Mouse (Mus musculus): ENCODE measurements around the gene Acta2. TPM values are rescaled to one million over a fixed set of nuclear protein-coding genes. Genes with fewer than 3 reads are reported as not detected.

Gene Acta2
- 2,495 TPM for polyA plus RNA-seq (2012; fragmentation: generic; extraction: Trizol)

GRCm38 (mm10) chr19:34254880-34255681, at the start of gene Acta2:
Gene Acta2, minus strand, starts transcription at chr19:34255590.
- H3K36me3 ChIP-seq (ENCODE audit: control insufficient read depth, insufficient read depth): peaks cover 21% of the 10 kb centered on the region

GRCm38 (mm10) chr19:34304917-34305316, 49.5 kb upstream of the Acta2 start:
- no peak overlapping the region for H3ac ChIP-seq (ENCODE audit: control insufficient read depth, insufficient read length)
- H3K27me3 ChIP-seq (ENCODE audit: control insufficient read depth, insufficient read depth, insufficient read length): no peaks in the 10 kb centered on the region
- TF ChIP-seq MYOD1 (IDR thresholded peaks at IDR 0.05; ENCODE audit: control insufficient read depth in 1 of 3, insufficient read length in 2 of 3, low read depth in 2 of 3) (no peak), SRF (IDR thresholded peaks at IDR 0.05; ENCODE audit: control insufficient read depth, insufficient read length, low read depth) (no peak), POLR2AphosphoS2 (IDR thresholded peaks at IDR 0.05; ENCODE audit: insufficient read length, low read depth) (no peak), MYOG (IDR thresholded peaks at IDR 0.05; ENCODE audit: control insufficient read depth in 1 of 3, insufficient read depth in 1 of 3, insufficient read length in 2 of 3, low read depth in 2 of 3) (no peak), CEBPB (IDR thresholded peaks at IDR 0.05; ENCODE audit: insufficient read depth, poor library complexity, severe bottlenecking) (no peak), MAX (IDR thresholded peaks at IDR 0.05; ENCODE audit: low read depth) (no peak)
- no peak overlapping the region for H3K4me3 ChIP-seq
- H3K4me2 ChIP-seq (ENCODE audit: low read depth): no peak overlapping the region
- no peaks in the 10 kb centered on the region for H3K36me3 ChIP-seq (ENCODE audit: control insufficient read depth, insufficient read depth)
- no peaks in the 10 kb centered on the region for H3K79me2 ChIP-seq (ENCODE audit: control insufficient read depth, insufficient read depth)

More at GRCm38 (mm10) chr19:34254880-34255681, at the start of gene Acta2:
- Histone ChIP-seq H3ac (ENCODE audit: control insufficient read depth, insufficient read length) (peak within 1 kb of the TSS; percentile 36), H3K27me3 (ENCODE audit: control insufficient read depth, insufficient read depth, insufficient read length) (no peaks in the 10 kb centered on the region), H3K4me2 (ENCODE audit: low read depth) (peak within 1 kb of the TSS; percentile 92), H3K4me3 (peak within 1 kb of the TSS; percentile 82), H3K79me2 (ENCODE audit: control insufficient read depth, insufficient read depth) (peaks cover 29% of the 10 kb centered on the region)
- TF ChIP-seq POLR2A (IDR thresholded peaks at IDR 0.05; ENCODE audit: insufficient read length, low read depth) (peak; percentile 79), MYOG (IDR thresholded peaks at IDR 0.05; ENCODE audit: control insufficient read depth in 1 of 3, insufficient read depth in 1 of 3, insufficient read length in 2 of 3, low read depth in 2 of 3) (peak; percentile 78 to 98 (median 98)), USF1 (IDR thresholded peaks at IDR 0.05; ENCODE audit: low read depth) (no peak), MAX (IDR thresholded peaks at IDR 0.05; ENCODE audit: low read depth) (no peak), E2F4 (IDR thresholded peaks at IDR 0.05; ENCODE audit: insufficient read depth) (no peak), TCF3 (IDR thresholded peaks at IDR 0.05; ENCODE audit: insufficient read length, low read depth) (peak; percentile 78), CEBPB (IDR thresholded peaks at IDR 0.05; ENCODE audit: insufficient read depth, poor library complexity, severe bottlenecking) (no peak), TCF12 (IDR thresholded peaks at IDR 0.05; ENCODE audit: insufficient read depth, poor library complexity, severe bottlenecking) (peak; percentile 95), REST (IDR thresholded peaks at IDR 0.05; ENCODE audit: insufficient read depth, insufficient read length) (no peak), SRF (IDR thresholded peaks at IDR 0.05; ENCODE audit: control insufficient read depth, insufficient read length, low read depth) (peak; percentile 98), POLR2AphosphoS2 (IDR thresholded peaks at IDR 0.05; ENCODE audit: insufficient read length, low read depth) (peak; percentile 93), MYOD1 (IDR thresholded peaks at IDR 0.05; ENCODE audit: control insufficient read depth in 1 of 3, insufficient read length in 2 of 3, low read depth in 2 of 3) (peak; percentile 87 to 92 (median 89))

- no peak overlapping the region for H3K4me2 ChIP-seq (ENCODE audit: low read depth)
- no peak overlapping the region for H3K4me3 ChIP-seq
- TF ChIP-seq USF1 (IDR thresholded peaks at IDR 0.05; ENCODE audit: low read depth) (no peak), POLR2A (IDR thresholded peaks at IDR 0.05; ENCODE audit: insufficient read length, low read depth) (no peak), POLR2AphosphoS2 (IDR thresholded peaks at IDR 0.05; ENCODE audit: insufficient read length, low read depth) (no peak), MYOD1 (IDR thresholded peaks at IDR 0.05; ENCODE audit: control insufficient read depth in 1 of 3, insufficient read length in 2 of 3, low read depth in 2 of 3) (no peak), CEBPB (IDR thresholded peaks at IDR 0.05; ENCODE audit: insufficient read depth, poor library complexity, severe bottlenecking) (no peak), MAX (IDR thresholded peaks at IDR 0.05; ENCODE audit: low read depth) (no peak), E2F4 (IDR thresholded peaks at IDR 0.05; ENCODE audit: insufficient read depth) (no peak), TCF12 (IDR thresholded peaks at IDR 0.05; ENCODE audit: insufficient read depth, poor library complexity, severe bottlenecking) (no peak), REST (IDR thresholded peaks at IDR 0.05; ENCODE audit: insufficient read depth, insufficient read length) (no peak), TCF3 (IDR thresholded peaks at IDR 0.05; ENCODE audit: insufficient read length, low read depth) (no peak), SRF (IDR thresholded peaks at IDR 0.05; ENCODE audit: control insufficient read depth, insufficient read length, low read depth) (no peak)
- no peaks in the 10 kb centered on the region for H3K27me3 ChIP-seq (ENCODE audit: control insufficient read depth, insufficient read depth, insufficient read length)
- no peaks in the 10 kb centered on the region for H3K79me2 ChIP-seq (ENCODE audit: control insufficient read depth, insufficient read depth)
- H3ac ChIP-seq (ENCODE audit: control insufficient read depth, insufficient read length): no peak overlapping the region
- no peaks in the 10 kb centered on the region for H3K36me3 ChIP-seq (ENCODE audit: control insufficient read depth, insufficient read depth)
Observed at GRCm38 (mm10) chr19:34300430-34300829, 45.0 kb upstream of the Acta2 start.

- H3K79me2 ChIP-seq (ENCODE audit: control insufficient read depth, insufficient read depth): no peaks in the 10 kb centered on the region
- no peaks in the 10 kb centered on the region for H3K27me3 ChIP-seq (ENCODE audit: control insufficient read depth, insufficient read depth, insufficient read length)
- no peak overlapping the region for H3K4me3 ChIP-seq
- H3ac ChIP-seq (ENCODE audit: control insufficient read depth, insufficient read length): no peak overlapping the region
- H3K4me2 ChIP-seq (ENCODE audit: low read depth): no peak overlapping the region
- TF ChIP-seq USF1 (IDR thresholded peaks at IDR 0.05; ENCODE audit: low read depth) (no peak), MYOD1 (IDR thresholded peaks at IDR 0.05; ENCODE audit: control insufficient read depth in 1 of 3, insufficient read length in 2 of 3, low read depth in 2 of 3) (no peak), REST (IDR thresholded peaks at IDR 0.05; ENCODE audit: insufficient read depth, insufficient read length) (no peak), SRF (IDR thresholded peaks at IDR 0.05; ENCODE audit: control insufficient read depth, insufficient read length, low read depth) (no peak), POLR2AphosphoS2 (IDR thresholded peaks at IDR 0.05; ENCODE audit: insufficient read length, low read depth) (no peak), MAX (IDR thresholded peaks at IDR 0.05; ENCODE audit: low read depth) (no peak), TCF3 (IDR thresholded peaks at IDR 0.05; ENCODE audit: insufficient read length, low read depth) (no peak), POLR2A (IDR thresholded peaks at IDR 0.05; ENCODE audit: insufficient read length, low read depth) (no peak), TCF12 (IDR thresholded peaks at IDR 0.05; ENCODE audit: insufficient read depth, poor library complexity, severe bottlenecking) (no peak), MYOG (IDR thresholded peaks at IDR 0.05; ENCODE audit: control insufficient read depth in 1 of 3, insufficient read depth in 1 of 3, insufficient read length in 2 of 3, low read depth in 2 of 3) (no peak), E2F4 (IDR thresholded peaks at IDR 0.05; ENCODE audit: insufficient read depth) (no peak), CEBPB (IDR thresholded peaks at IDR 0.05; ENCODE audit: insufficient read depth, poor library complexity, severe bottlenecking) (no peak)
- no peaks in the 10 kb centered on the region for H3K36me3 ChIP-seq (ENCODE audit: control insufficient read depth, insufficient read depth)
Observed at GRCm38 (mm10) chr19:34299229-34299628, 43.8 kb upstream of the Acta2 start.

All from myocyte (in vitro differentiated cells).